Mouse (Mus musculus) c-Kit-positive CD71-negative TER-119-negative erythroid progenitor cells, embryonic 14.5 days (primary cell): Measurements from ENCODE around the gene Tmem223.

Experiments used
- DNase-seq: peaks from one replicate; pipeline ENCODE4 v3.0.0-alpha.2; 2013; ENCODE audit warnings: low read depth

The Tmem223 gene

GRCm38 (mm10) chr19:8803204-8803780 lies 32.5 kb downstream of the Tmem223 start:
- DNase-seq: no peak

DNA sequence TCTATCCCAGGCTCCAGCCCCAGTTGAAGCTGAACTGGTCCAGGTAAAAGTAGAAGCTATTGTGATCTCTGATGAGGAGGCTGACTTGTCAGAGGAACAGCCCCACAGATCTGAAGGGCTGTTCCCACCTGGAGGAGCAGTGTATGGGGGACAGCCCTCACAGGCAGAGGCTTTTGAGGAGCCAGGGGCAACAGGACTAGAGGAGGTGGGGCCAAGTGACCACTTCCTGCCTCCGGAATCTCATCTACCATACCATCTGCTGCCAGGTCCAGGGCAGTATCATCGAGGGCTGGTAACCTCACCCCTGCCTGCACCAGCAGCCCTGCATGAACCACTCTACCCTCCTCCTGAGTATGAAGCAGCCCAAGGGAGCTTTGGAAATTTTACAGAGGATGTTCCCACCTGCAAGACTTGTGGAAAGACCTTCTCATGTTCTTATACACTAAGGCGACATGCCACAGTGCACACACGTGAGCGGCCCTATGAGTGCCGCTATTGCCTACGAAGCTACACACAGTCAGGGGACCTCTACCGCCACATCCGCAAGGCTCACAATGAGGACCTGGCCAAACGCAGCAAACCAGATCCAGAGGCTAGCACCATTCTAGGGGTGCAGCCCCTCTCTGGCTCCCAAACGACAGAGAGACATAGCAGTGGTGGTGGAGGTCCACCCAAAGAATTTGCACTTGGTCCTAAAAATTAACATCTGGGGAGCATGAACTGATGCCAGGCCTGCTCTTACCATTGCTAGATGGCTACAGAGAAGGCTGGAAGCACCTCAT lies 33.3 kb downstream of the Tmem223 start:
- DNase-seq: no peak

- DNase-seq: no peak
Observed at GRCm38 (mm10) chr19:8806810-8807209, 36.0 kb downstream of the Tmem223 start.

DNA sequence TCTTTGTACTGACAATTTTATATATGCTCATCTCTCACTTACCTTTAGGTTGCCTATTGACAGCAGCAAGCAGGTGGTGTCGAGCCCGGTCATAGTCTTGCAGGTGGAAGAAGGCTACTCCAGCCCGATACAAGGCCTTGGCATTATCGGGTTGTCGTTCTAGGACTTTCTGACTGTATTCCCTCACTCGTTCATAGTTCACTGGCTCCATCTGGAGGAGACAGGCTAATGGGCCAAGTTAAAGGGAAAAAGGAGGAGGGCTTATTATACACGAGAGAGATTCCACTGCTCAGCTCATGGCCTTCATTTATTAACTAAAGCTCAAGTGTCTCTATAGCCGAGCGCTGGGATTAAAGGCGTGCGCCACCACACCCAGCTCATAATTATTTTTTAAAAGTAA lies 45.0 kb downstream of the Tmem223 start:
- no peak for DNase-seq

- no peak for DNase-seq
Observed at GRCm38 (mm10) chr19:8817001-8817400, 46.2 kb downstream of the Tmem223 start.

- no peak for DNase-seq
Observed at GRCm38 (mm10) chr19:8818301-8818798, 47.6 kb downstream of the Tmem223 start.

DNA sequence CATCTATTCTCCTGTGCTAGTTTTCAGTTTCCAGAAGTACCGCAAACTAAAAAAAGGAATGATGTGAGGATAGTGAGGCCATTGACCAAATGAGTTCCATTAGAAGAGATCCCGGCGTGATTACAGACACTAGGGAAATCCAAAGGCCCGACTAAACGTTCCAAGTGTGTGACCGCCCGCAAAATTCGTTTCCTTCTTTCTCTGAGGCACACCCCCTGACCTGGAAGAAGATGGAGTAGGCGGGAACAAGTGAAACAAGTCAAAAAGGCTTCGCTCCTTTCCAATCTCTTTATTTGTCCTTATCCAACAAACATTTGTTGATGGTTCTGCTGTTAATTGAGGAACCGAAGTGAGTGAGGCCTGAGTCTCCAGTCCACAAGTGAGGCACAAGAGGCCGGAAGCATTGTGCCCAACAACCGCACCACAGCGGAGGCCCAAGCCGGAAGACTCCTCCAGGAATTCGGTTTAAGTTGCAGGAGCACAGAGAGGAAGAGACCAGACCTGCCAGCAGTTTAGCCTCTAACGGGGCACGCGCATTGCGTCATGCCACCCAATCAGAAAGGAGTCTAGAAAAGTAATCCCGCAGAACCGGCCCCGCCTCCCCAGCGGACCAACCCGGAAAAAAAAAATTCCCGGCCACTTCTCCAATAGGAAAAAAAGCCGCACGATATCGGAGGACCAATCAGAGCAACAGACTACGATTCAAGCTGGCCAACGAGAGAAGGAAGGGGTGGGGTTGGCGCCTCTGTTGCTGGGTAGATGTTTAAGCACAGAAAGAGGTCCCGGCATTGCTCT lies 48.2 kb downstream of the Tmem223 start, which contains the start of gene Ttc9c:
Gene Ttc9c, minus strand, starts transcription at position 533 of the 795 bp plus-strand sequence.
- DNase-seq: peak; percentile 96

DNA sequence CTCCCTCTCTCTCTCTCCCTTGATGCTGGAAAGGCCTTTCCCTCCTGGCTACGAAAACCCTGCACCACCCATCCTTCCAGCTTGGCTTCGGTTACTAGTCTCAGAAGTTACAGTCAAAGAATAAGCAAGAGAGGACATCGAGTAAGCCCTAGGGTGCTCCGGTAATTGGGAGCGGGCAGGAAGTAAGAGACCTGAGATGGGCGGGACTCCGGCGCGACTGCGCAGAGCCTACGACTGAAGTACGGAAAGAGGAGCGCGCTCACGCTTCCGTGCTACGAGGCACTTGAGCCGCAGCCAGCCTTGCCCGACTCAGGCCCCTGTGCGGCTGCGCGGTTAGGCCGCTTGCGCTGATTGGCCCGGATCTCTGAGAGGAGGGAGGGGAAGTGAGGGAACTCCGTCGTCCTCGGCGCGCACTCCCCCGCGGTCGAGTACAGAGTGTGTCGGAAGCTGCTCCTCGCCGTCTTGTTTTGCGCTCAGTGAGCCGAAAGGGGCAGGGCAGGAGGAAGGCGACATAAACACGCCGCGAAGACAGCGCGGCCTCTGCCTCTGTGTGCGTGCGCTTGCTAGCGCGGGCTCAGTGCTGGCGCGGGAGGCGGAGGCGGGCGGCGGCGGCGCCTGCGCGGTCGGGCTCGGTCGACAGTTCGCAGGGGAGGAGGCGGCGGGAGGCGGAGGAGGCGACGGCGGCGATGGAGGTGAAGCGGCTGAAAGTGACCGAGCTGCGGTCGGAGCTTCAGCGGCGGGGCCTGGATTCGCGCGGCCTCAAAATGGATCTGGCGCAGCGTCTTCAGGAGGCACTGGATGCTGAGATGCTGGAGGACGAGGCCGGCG lies 49.0 kb downstream of the Tmem223 start, which contains the start of gene Hnrnpul2:
Gene Hnrnpul2, plus strand, starts transcription at position 415 of the 828 bp plus-strand sequence.
- DNase-seq: peak; percentile 96

- DNase-seq: no peak
Observed at GRCm38 (mm10) chr19:8820424-8820956, 49.7 kb downstream of the Tmem223 start.

DNA sequence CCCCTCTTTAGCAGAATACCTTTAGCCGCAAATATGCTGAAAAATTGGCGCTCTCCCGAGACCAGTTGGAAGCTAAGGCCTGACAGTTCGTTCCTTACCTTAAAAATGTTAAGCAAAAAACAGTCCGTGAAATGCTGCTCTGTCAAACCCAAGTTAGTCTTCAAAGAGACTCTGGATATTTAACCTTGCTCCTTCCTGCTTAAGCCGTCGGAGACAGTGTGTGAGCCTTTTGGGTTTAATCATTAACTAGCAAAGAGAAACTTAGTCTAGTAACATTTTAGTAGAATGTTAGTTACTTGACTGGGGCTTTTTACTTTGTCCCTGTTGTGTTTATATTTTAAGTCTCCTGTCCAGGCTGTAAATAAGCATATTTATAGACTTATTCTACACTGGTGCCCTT lies 50.4 kb downstream of the Tmem223 start:
- no peak for DNase-seq
